Mouse (Mus musculus): ENCODE results near the gene Gm21149. TPM values are rescaled to one million over a fixed set of nuclear protein-coding genes. Genes with fewer than 3 reads are reported as not detected.
"Not testable (repeated sequence)": the region's sequence is repeated elsewhere in the genome, so short reads cannot be mapped to it uniquely, and the experiment has no call there.

Gm21149 gene
- not detected for total RNA-seq (2021)
- not detected in 2 replicates for polyA plus RNA-seq (2012; rRNA removed)
- long read RNA-seq, result 0 reads

DNA sequence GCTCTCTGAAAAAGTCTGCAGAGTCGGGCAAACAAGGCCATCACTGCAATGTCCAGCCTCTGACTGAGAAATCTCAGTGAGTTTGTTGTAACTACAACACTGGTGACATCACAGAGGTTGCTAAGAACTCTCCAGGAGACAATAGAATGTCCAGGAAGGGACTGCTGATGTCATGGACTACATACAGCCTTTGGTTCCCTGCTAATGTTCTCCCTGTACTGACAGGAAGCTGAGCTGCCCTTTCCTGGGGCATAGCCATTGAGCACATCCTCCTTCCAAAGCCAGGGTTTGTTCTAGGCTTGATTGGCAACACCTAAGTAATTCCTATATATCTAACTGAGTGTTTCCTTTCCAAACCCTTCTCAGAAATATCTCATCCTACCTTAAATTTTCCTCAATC, at the start of gene Gm21149:
Gene Gm21149, minus strand, starts transcription at position 101 of the 400 bp plus-strand sequence.
- H3K4me3 ChIP-seq; H3K27ac ChIP-seq; H3K4me1 ChIP-seq (ENCODE audit: control insufficient read depth, insufficient read depth, low read length); DNase-seq; H3K36me3 ChIP-seq (ENCODE audit: control insufficient read depth, insufficient read depth, low read length); H3K79me2 ChIP-seq (replicated peaks; ENCODE audit: control insufficient read depth, insufficient read depth, low read length); H3K9ac ChIP-seq (ENCODE audit: low read depth, low read length); H3K27me3 ChIP-seq (ENCODE audit: control insufficient read depth, insufficient read depth, low read length); intact Hi-C loops (cut with DNase I): not testable (repeated sequence)
- 38% methylated on average over 1 of the region's 1 CpGs for WGBS

- TF ChIP-seq CTCF (IDR thresholded peaks at IDR 0.05), result peak; percentile 33
- H3K27me3 ChIP-seq (ENCODE audit: control insufficient read depth, insufficient read depth, low read length); H3K4me1 ChIP-seq (ENCODE audit: control insufficient read depth, insufficient read depth, low read length); H3K36me3 ChIP-seq (ENCODE audit: control insufficient read depth, insufficient read depth, low read length); DNase-seq; H3K79me2 ChIP-seq (replicated peaks; ENCODE audit: control insufficient read depth, insufficient read depth, low read length); intact Hi-C loops (cut with DNase I); H3K27ac ChIP-seq; H3K9ac ChIP-seq (ENCODE audit: low read depth, low read length); H3K4me3 ChIP-seq: not testable (repeated sequence)
These were observed 46.1 kb upstream of the Gm21149 start for GRCm38 (mm10) chr5:15522470-15522869.

GRCm38 (mm10) chr5:15522028-15522427, 45.7 kb upstream of the Gm21149 start:
- intact Hi-C loops (cut with DNase I); H3K4me1 ChIP-seq (ENCODE audit: control insufficient read depth, insufficient read depth, low read length); H3K9ac ChIP-seq (ENCODE audit: low read depth, low read length); H3K79me2 ChIP-seq (replicated peaks; ENCODE audit: control insufficient read depth, insufficient read depth, low read length); H3K27me3 ChIP-seq (ENCODE audit: control insufficient read depth, insufficient read depth, low read length); H3K36me3 ChIP-seq (ENCODE audit: control insufficient read depth, insufficient read depth, low read length); H3K4me3 ChIP-seq; H3K27ac ChIP-seq; DNase-seq: not testable (repeated sequence)
- WGBS, result 24% methylated on average over 2 of the region's 2 CpGs

DNA sequence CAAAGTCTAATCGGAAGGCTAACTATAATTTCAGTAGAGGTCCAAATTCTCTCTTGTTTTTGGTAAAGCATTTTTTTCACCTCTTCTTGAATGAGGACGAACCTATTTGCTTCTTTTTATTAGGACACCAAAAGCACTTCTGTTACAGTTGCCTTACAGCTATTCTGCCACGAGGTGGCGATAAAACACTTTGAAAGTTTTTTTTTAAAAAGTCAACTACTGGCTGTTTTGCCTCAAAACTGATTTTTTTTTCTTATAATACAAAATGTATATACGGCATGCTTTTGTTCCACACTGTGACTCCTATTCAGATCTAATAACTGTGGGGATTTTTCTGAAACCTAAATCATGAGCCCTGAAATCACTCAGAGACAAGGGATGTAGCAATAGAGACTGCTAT, 44.1 kb upstream of the Gm21149 start:
- DNase-seq; H3K4me1 ChIP-seq (ENCODE audit: control insufficient read depth, insufficient read depth, low read length); H3K27me3 ChIP-seq (ENCODE audit: control insufficient read depth, insufficient read depth, low read length); H3K79me2 ChIP-seq (replicated peaks; ENCODE audit: control insufficient read depth, insufficient read depth, low read length); intact Hi-C loops (cut with DNase I); H3K27ac ChIP-seq; H3K9ac ChIP-seq (ENCODE audit: low read depth, low read length); H3K36me3 ChIP-seq (ENCODE audit: control insufficient read depth, insufficient read depth, low read length); H3K4me3 ChIP-seq: not testable (repeated sequence)
- WGBS, result 10% methylated on average over 5 of the region's 5 CpGs
- TF ChIP-seq CTCF (IDR thresholded peaks at IDR 0.05), result peak; percentile 59

- H3K9ac ChIP-seq (ENCODE audit: low read depth, low read length); H3K4me1 ChIP-seq (ENCODE audit: control insufficient read depth, insufficient read depth, low read length); H3K27ac ChIP-seq; H3K79me2 ChIP-seq (replicated peaks; ENCODE audit: control insufficient read depth, insufficient read depth, low read length); DNase-seq; H3K4me3 ChIP-seq; H3K27me3 ChIP-seq (ENCODE audit: control insufficient read depth, insufficient read depth, low read length); intact Hi-C loops (cut with DNase I); H3K36me3 ChIP-seq (ENCODE audit: control insufficient read depth, insufficient read depth, low read length): not testable (repeated sequence)
- 58% methylated on average over 2 of the region's 2 CpGs for WGBS
These were observed 40.8 kb upstream of the Gm21149 start for GRCm38 (mm10) chr5:15517150-15517549.

GRCm38 (mm10) chr5:15512236-15512635, 35.9 kb upstream of the Gm21149 start:
- H3K4me1 ChIP-seq (ENCODE audit: control insufficient read depth, insufficient read depth, low read length); H3K79me2 ChIP-seq (replicated peaks; ENCODE audit: control insufficient read depth, insufficient read depth, low read length); H3K27me3 ChIP-seq (ENCODE audit: control insufficient read depth, insufficient read depth, low read length); DNase-seq; H3K4me3 ChIP-seq; H3K27ac ChIP-seq; H3K36me3 ChIP-seq (ENCODE audit: control insufficient read depth, insufficient read depth, low read length); intact Hi-C loops (cut with DNase I); H3K9ac ChIP-seq (ENCODE audit: low read depth, low read length): not testable (repeated sequence)
- 54% methylated on average over 3 of the region's 3 CpGs for WGBS

DNA sequence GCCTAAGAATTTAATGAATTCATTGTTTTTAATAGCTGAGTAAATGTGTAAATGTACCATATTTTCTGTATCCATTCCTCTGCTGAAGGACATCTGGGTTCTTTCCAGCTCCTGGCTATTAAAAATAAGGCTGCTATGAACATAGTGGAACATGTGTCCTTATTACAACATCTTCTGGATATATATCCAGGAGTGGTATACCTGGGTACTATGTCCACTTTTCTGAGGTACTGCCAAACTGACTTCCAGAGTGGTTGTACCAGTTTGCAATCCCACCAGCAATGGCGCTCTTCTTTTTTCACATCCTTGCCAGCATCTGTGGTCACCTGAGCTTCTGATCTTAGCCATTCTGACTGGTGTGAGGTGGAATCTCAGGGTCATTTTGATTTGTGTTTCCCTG, 33.6 kb upstream of the Gm21149 start:
- H3K27ac ChIP-seq; DNase-seq; intact Hi-C loops (cut with DNase I); H3K79me2 ChIP-seq (replicated peaks; ENCODE audit: control insufficient read depth, insufficient read depth, low read length); H3K4me1 ChIP-seq (ENCODE audit: control insufficient read depth, insufficient read depth, low read length); H3K27me3 ChIP-seq (ENCODE audit: control insufficient read depth, insufficient read depth, low read length); H3K9ac ChIP-seq (ENCODE audit: low read depth, low read length); H3K4me3 ChIP-seq; H3K36me3 ChIP-seq (ENCODE audit: control insufficient read depth, insufficient read depth, low read length): not testable (repeated sequence)
- 73% methylated on average over 1 of the region's 1 CpGs for WGBS

Data from heart, adult 2 months (tissue).